Mouse (Mus musculus) cerebellum, adult 8-10 months (tissue): ENCODE measurements around the gene Fbxl22.

Experiments
- DNase-seq: peaks from one replicate; pipeline ENCODE4 v3.0.0; 2022

Gene Fbxl22

DNA sequence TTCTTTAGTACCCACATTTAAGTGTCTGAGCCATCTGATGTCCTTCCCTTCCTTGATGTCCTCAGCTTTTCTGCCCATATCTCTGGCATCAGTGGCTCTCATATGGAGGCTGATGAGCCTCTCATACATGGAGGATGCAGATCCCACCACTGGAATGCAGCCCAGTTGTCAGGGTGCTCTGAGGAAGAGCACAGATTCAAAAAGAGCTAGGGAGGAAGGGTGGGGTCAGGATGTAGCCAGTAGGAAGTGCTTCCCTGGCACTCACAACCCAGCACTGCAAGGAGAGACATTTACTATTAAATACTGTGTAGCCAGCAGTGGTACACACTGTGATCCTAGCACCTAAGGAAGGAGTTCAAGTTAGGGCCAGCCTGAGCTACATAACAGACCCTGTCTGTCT, 8.0 kb downstream of the Fbxl22 start:
- DNase-seq = no peak

DNA sequence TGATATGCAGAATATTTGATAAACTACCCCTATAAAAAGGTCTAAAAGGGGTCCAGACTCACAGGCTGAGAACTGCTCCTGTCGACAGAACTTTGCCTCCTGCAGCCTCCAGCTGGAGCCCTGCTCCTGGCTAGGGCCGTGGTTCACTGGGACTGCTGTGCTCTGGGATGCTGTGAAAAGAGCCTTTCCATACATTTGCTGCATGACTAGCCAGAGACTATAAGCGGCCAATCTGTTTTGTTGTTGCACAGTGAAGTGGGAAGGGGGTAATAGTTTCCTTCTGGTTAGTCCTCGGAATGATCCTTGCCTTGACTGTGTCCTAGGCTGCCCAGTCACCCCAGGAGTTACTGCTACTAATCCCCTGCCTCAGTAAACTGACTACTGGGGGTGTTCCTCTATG, 8.4 kb downstream of the Fbxl22 start:
- no peak for DNase-seq

DNA sequence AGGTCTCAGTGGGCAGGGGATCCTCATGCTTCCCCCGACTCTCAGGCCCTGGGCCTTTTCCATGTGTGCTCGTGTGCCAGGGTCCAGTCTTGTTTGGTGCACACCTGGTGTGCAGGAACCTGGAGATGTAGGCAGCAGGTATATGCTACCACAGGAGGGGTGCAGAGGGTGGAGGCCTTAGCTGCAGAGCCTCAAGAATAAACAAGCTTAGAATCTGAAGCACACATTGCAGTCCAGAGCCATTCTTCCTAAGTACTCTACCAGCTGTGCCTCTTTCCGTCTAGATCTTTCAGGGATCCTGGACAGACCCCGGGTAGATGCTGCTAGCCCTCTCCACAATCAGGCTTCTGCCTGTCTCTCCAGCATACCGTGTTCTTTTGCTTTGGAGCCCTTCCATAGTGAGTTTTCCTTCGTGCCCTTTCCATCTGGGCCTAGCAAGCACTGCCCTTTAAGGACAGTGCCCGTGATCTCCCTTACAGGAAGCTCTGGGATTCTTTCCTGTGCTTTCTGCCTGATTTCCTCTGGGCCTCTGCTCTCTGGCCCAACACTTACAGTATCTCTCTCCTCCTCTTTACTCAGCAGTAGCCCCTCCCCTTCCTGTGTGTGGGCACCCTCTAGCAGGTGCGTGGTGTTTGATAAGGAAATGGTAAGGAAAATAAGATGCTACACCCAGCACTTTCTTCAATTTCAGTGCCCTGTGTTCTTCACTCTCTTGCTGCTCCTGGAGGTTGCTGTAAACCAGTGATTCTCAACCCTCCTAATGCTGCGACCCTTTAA, 9.1 kb downstream of the Fbxl22 start:
- DNase-seq = no peak

DNA sequence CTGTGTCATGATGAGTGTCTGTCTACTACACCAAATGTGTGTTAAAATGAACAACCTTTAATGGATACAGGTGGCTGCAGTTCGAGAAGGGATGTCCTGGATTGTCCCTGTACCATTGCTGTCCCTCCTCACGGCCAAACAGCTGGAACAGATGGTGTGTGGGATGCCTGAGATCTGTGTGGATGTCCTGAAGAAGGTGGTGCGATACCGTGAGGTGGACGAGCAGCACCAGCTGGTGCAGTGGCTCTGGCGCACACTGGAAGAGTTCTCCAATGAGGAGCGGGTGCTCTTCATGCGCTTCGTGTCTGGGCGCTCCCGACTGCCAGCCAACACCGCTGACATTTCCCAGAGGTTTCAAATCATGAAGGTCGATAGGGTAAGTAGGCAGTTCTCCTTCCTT, 9.9 kb downstream of the Fbxl22 start:
- no peak for DNase-seq

DNA sequence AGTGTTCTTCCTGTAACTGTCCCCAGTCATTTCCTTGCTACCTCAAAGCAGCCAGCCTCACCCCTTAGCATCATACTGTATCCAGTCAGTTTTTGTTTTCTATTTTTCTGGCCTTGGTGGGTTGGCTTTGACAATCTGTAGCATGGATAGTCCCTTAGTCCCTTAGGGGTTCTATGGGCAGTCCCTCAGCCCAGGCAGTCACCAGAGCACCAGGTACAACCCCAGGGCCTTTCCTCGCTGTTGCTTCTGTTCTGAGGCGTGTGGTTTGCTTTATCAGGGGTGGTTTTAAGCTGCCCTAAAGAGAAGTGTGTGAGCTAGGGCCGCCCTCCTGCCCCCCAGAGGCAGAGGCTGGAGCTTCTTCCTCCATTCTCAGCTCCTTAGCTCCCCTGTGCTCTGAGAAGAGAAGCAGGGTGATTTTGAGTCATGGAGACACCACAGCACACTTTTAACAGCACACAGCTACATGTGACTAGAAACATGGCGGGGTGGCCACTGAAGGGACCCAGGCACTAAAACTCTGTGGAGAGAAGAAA, 10.4 kb downstream of the Fbxl22 start:
- no peak for DNase-seq

DNA sequence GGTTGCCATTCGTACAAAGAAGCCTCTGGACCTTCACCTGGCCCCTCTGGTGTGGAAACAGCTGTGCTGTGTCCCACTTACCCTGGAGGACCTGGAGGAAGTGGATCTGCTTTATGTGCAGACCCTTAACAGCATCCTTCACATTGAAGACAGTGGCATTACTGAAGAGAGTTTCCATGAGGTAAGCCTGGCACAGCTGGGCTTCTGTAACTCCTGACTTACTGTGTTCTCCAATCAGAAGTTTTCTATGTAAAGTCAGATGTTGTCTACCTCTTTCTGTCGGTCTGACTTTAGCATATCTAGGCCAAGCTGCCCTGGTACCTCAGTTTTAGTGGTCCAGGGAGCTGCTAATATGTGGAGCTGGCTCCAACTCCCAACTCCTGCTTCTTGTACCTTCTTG, 13.1 kb downstream of the Fbxl22 start:
- no peak for DNase-seq

- DNase-seq = no peak
These were observed 20.4 kb downstream of the Fbxl22 start for GRCm38 (mm10) chr9:66493992-66494391.

DNA sequence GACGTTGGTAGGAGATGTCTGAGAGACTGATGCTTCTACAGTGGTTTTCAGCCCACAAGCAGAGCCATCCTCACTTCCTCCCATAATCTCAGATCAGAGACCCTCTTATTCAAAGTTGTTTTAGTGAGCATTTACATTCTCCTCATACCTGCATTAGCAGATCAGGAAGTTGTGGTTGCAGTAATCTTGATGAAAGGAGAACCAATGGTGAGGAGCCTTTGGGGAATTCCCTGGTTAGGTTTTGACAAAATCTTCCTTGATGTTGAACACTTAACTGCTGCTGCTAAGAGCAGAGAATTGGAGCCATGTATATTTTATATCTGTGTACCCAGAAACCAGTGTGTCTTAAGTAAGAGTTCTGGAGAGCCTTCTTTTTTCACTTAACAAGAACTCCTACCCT, 22.0 kb downstream of the Fbxl22 start:
- no peak for DNase-seq

GRCm38 (mm10) chr9:66488786-66489185, 25.6 kb downstream of the Fbxl22 start:
- no peak for DNase-seq

DNA sequence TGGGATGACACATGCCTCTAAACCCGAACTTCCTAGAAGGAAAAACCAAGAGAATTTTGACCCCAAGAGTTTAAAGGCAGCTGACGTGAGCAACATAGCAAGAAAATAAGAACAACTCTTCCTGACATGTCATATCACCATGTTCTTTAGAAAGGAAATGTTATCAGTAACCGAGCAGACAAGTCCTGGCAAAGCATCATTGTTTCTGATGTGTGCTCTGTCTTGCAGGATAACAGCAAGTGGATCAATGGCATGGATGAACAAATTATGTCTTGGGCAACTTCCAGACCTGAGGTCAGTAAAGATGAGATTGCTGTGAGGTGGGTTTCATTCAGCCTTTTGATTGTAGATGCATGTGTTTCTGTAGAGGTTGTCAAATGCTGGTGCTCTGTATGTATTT, 31.0 kb downstream of the Fbxl22 start:
- DNase-seq = no peak

DNA sequence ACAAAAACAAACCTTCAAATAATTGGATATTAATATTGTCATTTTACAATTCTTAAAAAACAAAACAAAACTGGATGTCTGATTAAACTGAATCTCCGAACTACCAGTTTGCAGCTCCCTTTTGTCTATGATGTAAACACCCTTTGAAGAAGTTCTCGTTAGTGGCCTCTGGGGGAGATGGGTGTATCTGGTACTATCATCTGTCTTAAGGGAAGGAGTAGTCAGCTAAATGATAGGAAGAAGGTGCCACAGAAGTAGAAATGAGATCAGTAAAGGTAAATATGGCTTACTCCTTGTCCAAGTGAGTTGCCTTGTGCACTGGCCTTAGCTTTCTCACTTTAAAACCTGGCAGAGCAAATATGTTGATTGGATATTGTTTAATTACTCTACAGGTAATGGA, 36.6 kb downstream of the Fbxl22 start:
- no peak for DNase-seq

GRCm38 (mm10) chr9:66465087-66465486, 49.3 kb downstream of the Fbxl22 start:
- DNase-seq = peak; percentile 35
